Mouse (Mus musculus) kidney, embryonic 16.5 days (tissue): Measurements from ENCODE around the gene Adcyap1r1. TPM values are rescaled to one million over a fixed set of nuclear protein-coding genes. Genes with fewer than 3 reads are reported as not detected.

Experiments used
- ATAC-seq: fragments of 200-750 bp; cut with Nextera tagmentation; 2 replicates; pipeline ENCODE4 v1.8.0; 2017; ENCODE audit warnings: moderate TSS enrichment; ENCODE audit not compliant: low FRiP score, low TSS enrichment
- H3K27ac ChIP-seq: fragments of 300-500 bp; sonication (generic); 2 replicates; pipeline ENCODE4 v1.5.1; 2014; ENCODE audit warnings: low read length
- H3K27me3 ChIP-seq: fragments of 300-500 bp; sonication (generic); 2 replicates; pipeline ENCODE4 v1.6.1; 2014; ENCODE audit warnings: low read length, control low read depth, mixed read lengths; ENCODE audit not compliant: insufficient read depth
- H3K36me3 ChIP-seq: fragments of 300-500 bp; sonication (generic); 2 replicates; pipeline ENCODE4 v1.6.1; 2014; ENCODE audit warnings: low read length, control low read depth, mixed read lengths; ENCODE audit not compliant: insufficient read depth
- H3K4me1 ChIP-seq: fragments of 300-500 bp; sonication (generic); 2 replicates; pipeline ENCODE4 v1.6.1; 2014; ENCODE audit warnings: low read length, control low read depth, mixed read lengths; ENCODE audit not compliant: insufficient read depth
- H3K4me2 ChIP-seq: fragments of 300-500 bp; sonication (generic); replicated peaks from 2 replicates; pipeline ENCODE4 v1.6.1; 2014; ENCODE audit warnings: low read depth, low read length
- H3K4me3 ChIP-seq: fragments of 300-500 bp; sonication (generic); 2 replicates; pipeline ENCODE4 v1.5.1; 2014; ENCODE audit warnings: mild to moderate bottlenecking, low read length
- H3K9ac ChIP-seq: fragments of 300-500 bp; sonication (generic); replicated peaks from 2 replicates; pipeline ENCODE4 v1.6.1; 2014; ENCODE audit warnings: low read length
- H3K9me3 ChIP-seq: fragments of 300-500 bp; sonication (generic); 2 replicates; pipeline ENCODE4 v1.6.1; 2016; ENCODE audit warnings: low read length, control low read depth
- WGBS: fragments of 180-500 bp; shearing (Covaris S2); extraction: QIAGEN DNeasy Blood & Tissue Kit; methylation state at CpG from one replicate; pipeline ENCODE4 v1.1.7; 2014; 5-methylcytosine and 5-hydroxymethylcytosine counted together
- polyA plus RNA-seq: library from polyadenylated mRNA; unstranded; fragments of >200 nt; fragmentation: Nextera tagmentation; extraction: Ambion mirVana; gene quantifications from 2 replicates; pipeline ENCODE4 v1.2.1, GENCODE M21; 2015

Adcyap1r1 gene
- polyA plus RNA-seq, 1 experiment from 2014 or later, result 2.5 TPM

GRCm38 (mm10) chr6:55444721-55445120 is 7.1 kb upstream of the Adcyap1r1 start:
- no peaks in the 10 kb centered on the region for H3K9me3 ChIP-seq
- H3K4me3 ChIP-seq, result no peak overlapping the region
- peaks cover 3% of the 10 kb centered on the region; the same call in 1 of the 2 replicates for H3K27me3 ChIP-seq
- H3K27ac ChIP-seq, result no peak overlapping the region
- no peak for ATAC-seq
- H3K4me2 ChIP-seq, result no peak overlapping the region
- H3K4me1 ChIP-seq, result no peaks in the 10 kb centered on the region
- 61% methylated on average over 4 of the region's 4 CpGs for WGBS
- H3K36me3 ChIP-seq, result no peaks in the 10 kb centered on the region
- H3K9ac ChIP-seq, result no peak overlapping the region

GRCm38 (mm10) chr6:55448199-55448598 is 3.6 kb upstream of the Adcyap1r1 start:
- H3K4me1 ChIP-seq, result 0 out of 2 replicates have a peak, but pooled peaks cover 2% of the 10 kb centered on the region
- no peaks in the 10 kb centered on the region for H3K36me3 ChIP-seq
- no peak for ATAC-seq
- H3K27me3 ChIP-seq, result peaks cover 35% of the 10 kb centered on the region
- H3K4me2 ChIP-seq, result no peak overlapping the region
- no peak overlapping the region for H3K9ac ChIP-seq
- 78% methylated on average over 9 of the region's 9 CpGs for WGBS
- H3K4me3 ChIP-seq, result no peak overlapping the region
- no peak overlapping the region for H3K27ac ChIP-seq
- H3K9me3 ChIP-seq, result no peaks in the 10 kb centered on the region

- no peak overlapping the region for H3K4me2 ChIP-seq
- WGBS, result 75% methylated on average over 8 of the region's 8 CpGs
- H3K9ac ChIP-seq, result no peak overlapping the region
- no peaks in the 10 kb centered on the region for H3K36me3 ChIP-seq
- no peak for ATAC-seq
- H3K4me3 ChIP-seq, result no peak overlapping the region
- no peak overlapping the region for H3K27ac ChIP-seq
- 0 out of 2 replicates have a peak, but pooled peaks cover 2% of the 10 kb centered on the region for H3K4me1 ChIP-seq
- no peaks in the 10 kb centered on the region for H3K9me3 ChIP-seq
- H3K27me3 ChIP-seq, result peaks cover 42% of the 10 kb centered on the region
Measured at GRCm38 (mm10) chr6:55448976-55449678, 2.7 kb upstream of the Adcyap1r1 start.

GRCm38 (mm10) chr6:55452381-55452780 is 603 bp downstream of the Adcyap1r1 start:
- no peaks in the 10 kb centered on the region for H3K36me3 ChIP-seq
- WGBS, result 2% methylated on average over 24 of the region's 24 CpGs
- H3K27me3 ChIP-seq, result peaks cover 46% of the 10 kb centered on the region
- 0 out of 2 replicates have a peak, but pooled peaks cover 2% of the 10 kb centered on the region for H3K4me1 ChIP-seq
- H3K9me3 ChIP-seq, result no peaks in the 10 kb centered on the region
- peak overlapping the region; percentile 22 for H3K9ac ChIP-seq
- peak overlapping the region; percentile 51 for H3K4me3 ChIP-seq
- no peak overlapping the region for H3K27ac ChIP-seq
- no peak; the same call in 1 of the 2 replicates for ATAC-seq
- H3K4me2 ChIP-seq, result peak overlapping the region; percentile 72

- Histone ChIP-seq H3K9ac (no peak overlapping the region), H3K4me3 (no peak overlapping the region), H3K4me1 (0 out of 2 replicates have a peak, but pooled peaks cover 2% of the 10 kb centered on the region), H3K9me3 (no peaks in the 10 kb centered on the region), H3K27me3 (peaks cover 46% of the 10 kb centered on the region), H3K4me2 (no peak overlapping the region), H3K27ac (no peak overlapping the region), H3K36me3 (no peaks in the 10 kb centered on the region)
- no peak for ATAC-seq
- 44% methylated on average over 1 of the region's 1 CpGs for WGBS
Measured at GRCm38 (mm10) chr6:55453548-55453947, 1.8 kb downstream of the Adcyap1r1 start.

- WGBS, result 76% methylated on average over 5 of the region's 5 CpGs
- ATAC-seq, result no peak
- H3K4me1 ChIP-seq, result 0 out of 2 replicates have a peak, but pooled peaks cover 2% of the 10 kb centered on the region
- H3K4me2 ChIP-seq, result no peak overlapping the region
- H3K9ac ChIP-seq, result no peak overlapping the region
- no peak overlapping the region for H3K4me3 ChIP-seq
- no peaks in the 10 kb centered on the region for H3K9me3 ChIP-seq
- peaks cover 36% of the 10 kb centered on the region for H3K27me3 ChIP-seq
- H3K27ac ChIP-seq, result no peak overlapping the region
- H3K36me3 ChIP-seq, result no peaks in the 10 kb centered on the region
Measured at GRCm38 (mm10) chr6:55455641-55456040, 3.9 kb downstream of the Adcyap1r1 start.

GRCm38 (mm10) chr6:55457727-55458126 is 5.9 kb downstream of the Adcyap1r1 start:
- H3K27ac ChIP-seq, result no peak overlapping the region
- no peaks in the 10 kb centered on the region for H3K36me3 ChIP-seq
- WGBS, result 70% methylated on average over 7 of the region's 7 CpGs
- no peak for ATAC-seq
- H3K9ac ChIP-seq, result no peak overlapping the region
- no peaks in the 10 kb centered on the region for H3K9me3 ChIP-seq
- no peak overlapping the region for H3K4me2 ChIP-seq
- peaks cover 15% of the 10 kb centered on the region for H3K27me3 ChIP-seq
- H3K4me1 ChIP-seq, result 0 out of 2 replicates have a peak, but pooled peaks cover 2% of the 10 kb centered on the region
- H3K4me3 ChIP-seq, result no peak overlapping the region

GRCm38 (mm10) chr6:55458156-55458555 is 6.4 kb downstream of the Adcyap1r1 start:
- WGBS, result 41% methylated on average over 1 of the region's 1 CpGs
- no peak overlapping the region for H3K9ac ChIP-seq
- no peaks in the 10 kb centered on the region for H3K9me3 ChIP-seq
- H3K4me3 ChIP-seq, result no peak overlapping the region
- H3K27ac ChIP-seq, result no peak overlapping the region
- H3K4me1 ChIP-seq, result no peaks in the 10 kb centered on the region
- H3K36me3 ChIP-seq, result no peaks in the 10 kb centered on the region
- H3K27me3 ChIP-seq, result peaks cover 11% of the 10 kb centered on the region
- H3K4me2 ChIP-seq, result no peak overlapping the region
- no peak for ATAC-seq

- ATAC-seq, result no peak
- Histone ChIP-seq H3K9ac (no peak overlapping the region), H3K27me3 (no peaks in the 10 kb centered on the region), H3K4me1 (no peaks in the 10 kb centered on the region), H3K27ac (no peak overlapping the region), H3K4me3 (no peak overlapping the region), H3K9me3 (no peaks in the 10 kb centered on the region), H3K36me3 (no peaks in the 10 kb centered on the region), H3K4me2 (no peak overlapping the region)
- WGBS, result 86% methylated on average over 20 of the region's 20 CpGs
Measured at GRCm38 (mm10) chr6:55459545-55460397, 8.0 kb downstream of the Adcyap1r1 start.
